Mouse (Mus musculus): Measurements from ENCODE around the gene Frem2. TPM values are rescaled to one million over a fixed set of nuclear protein-coding genes. Genes with fewer than 3 reads are reported as not detected.

The Frem2 gene
- total and polyA plus RNA-seq, 2 experiments from 2014 or later = 1.5 to 7.9 TPM

DNA sequence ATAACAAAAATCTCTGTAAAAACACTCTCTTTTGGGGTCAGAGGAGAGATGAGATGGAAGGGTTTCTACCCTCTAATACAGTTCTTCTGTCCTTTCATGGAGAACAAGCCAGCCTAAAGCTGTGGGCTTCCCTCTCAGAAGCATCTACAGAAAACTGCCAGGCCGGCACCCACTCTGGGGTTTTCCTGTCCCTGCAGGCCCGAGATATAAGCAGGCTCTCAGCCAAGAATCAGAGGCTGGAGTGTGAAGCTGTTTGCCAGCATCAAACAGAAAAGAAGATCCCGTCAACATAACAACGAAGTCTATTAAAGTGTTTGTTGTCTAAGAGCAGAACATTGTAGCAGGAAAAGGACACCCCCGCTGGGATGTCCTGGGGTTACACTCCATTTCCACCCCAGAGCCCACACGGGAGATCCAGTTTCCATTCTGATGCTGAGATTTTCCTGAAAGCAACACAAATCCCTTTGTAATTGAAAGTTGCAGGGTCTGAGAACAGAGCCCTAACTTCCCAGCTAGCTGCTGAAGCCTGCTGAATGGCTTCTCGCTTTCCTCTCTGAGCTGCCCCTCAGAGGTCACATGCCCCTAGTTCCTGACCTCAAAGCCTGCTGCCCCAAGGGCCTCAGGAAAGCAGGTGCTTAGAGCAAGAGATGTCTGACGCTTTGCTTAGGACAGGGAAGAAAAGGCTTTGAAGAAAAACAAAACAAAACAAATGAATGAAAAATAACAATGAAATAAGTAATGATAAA lies 7.0 kb downstream of the Frem2 start:
- no peaks in the 10 kb centered on the region for H3K36me3 ChIP-seq (ENCODE audit: insufficient read depth)
- DNase-seq (peak; percentile 34), ATAC-seq (no peak; the same call in none of the 2 replicates)
- peak overlapping the region; percentile 26 for H3K4me2 ChIP-seq (ENCODE audit: low read depth)
- no peak for TF ChIP-seq CTCF (IDR thresholded peaks at IDR 0.05; ENCODE audit: low read depth)
- H3K4me3 ChIP-seq (ENCODE audit: low read depth, low read length) = no peak overlapping the region
- H3K27me3 ChIP-seq (ENCODE audit: insufficient read depth, low read length) = no peaks in the 10 kb centered on the region
- H3K9ac ChIP-seq = no peak overlapping the region
- H3K4me1 ChIP-seq (ENCODE audit: insufficient read depth) = no peaks in the 10 kb centered on the region
- peaks cover 5% of the 10 kb centered on the region; the same call in 1 of the 2 replicates for H3K9me3 ChIP-seq (ENCODE audit: low read length)
- H3K27ac ChIP-seq (ENCODE audit: low read depth, low read length) = peak overlapping the region; percentile 29; the same call in 1 of the 2 replicates
- WGBS = 9% methylated on average over 8 of the region's 8 CpGs

DNA sequence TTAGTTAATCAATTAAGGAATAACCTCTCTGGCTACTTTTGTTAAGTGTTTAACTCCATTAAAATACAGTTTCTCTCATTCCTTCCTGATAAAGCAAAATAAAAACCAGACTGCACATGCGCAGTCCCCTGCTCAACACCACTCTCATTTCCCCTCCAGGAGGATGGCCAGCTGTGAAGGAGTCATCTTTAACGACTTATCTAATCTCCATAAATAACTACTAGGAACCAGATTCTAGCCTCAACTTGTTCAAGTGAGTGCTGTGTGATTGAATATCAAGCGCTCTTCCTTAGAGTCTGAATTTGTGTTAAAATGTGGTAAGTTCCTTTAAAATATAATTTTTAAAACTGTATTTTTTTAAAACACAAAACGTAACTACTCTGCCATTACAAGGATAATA lies 7.7 kb downstream of the Frem2 start:
- no peak for TF ChIP-seq CTCF (IDR thresholded peaks at IDR 0.05; ENCODE audit: low read depth)
- Histone ChIP-seq H3K27ac (ENCODE audit: low read depth, low read length) (no peak overlapping the region), H3K36me3 (ENCODE audit: insufficient read depth) (no peaks in the 10 kb centered on the region), H3K4me1 (ENCODE audit: insufficient read depth) (no peaks in the 10 kb centered on the region), H3K9me3 (ENCODE audit: low read length) (peaks cover 5% of the 10 kb centered on the region; the same call in 1 of the 2 replicates), H3K4me2 (ENCODE audit: low read depth) (no peak overlapping the region), H3K9ac (no peak overlapping the region), H3K27me3 (ENCODE audit: insufficient read depth, low read length) (no peaks in the 10 kb centered on the region), H3K4me3 (ENCODE audit: low read depth, low read length) (no peak overlapping the region)
- ATAC-seq = no peak
- no peak for DNase-seq
- WGBS = 57% methylated on average over 4 of the region's 4 CpGs

DNA sequence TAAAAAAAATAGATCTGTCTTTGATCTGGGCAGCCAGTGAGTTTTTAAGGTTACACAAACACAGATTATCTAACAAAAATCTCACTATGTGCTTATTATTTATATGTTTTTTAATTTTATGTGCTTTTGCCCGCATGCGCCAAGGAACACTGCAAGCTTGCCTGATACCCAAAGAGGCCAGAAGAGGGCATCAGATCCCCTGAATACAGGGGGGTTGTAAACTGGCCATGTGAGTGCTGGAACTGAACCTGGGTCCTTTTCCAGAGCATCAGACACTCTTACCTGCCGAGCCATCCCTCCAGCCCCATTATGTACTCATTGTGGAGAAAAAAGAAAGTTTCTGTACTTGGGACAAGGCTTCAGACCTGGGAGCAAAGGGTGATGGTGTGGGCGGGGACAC lies 8.3 kb downstream of the Frem2 start:
- 85% methylated on average over 4 of the region's 4 CpGs for WGBS
- no peaks in the 10 kb centered on the region for H3K27me3 ChIP-seq (ENCODE audit: insufficient read depth, low read length)
- H3K9ac ChIP-seq = no peak overlapping the region
- no peak overlapping the region for H3K27ac ChIP-seq (ENCODE audit: low read depth, low read length)
- no peak for ATAC-seq
- no peak overlapping the region for H3K4me3 ChIP-seq (ENCODE audit: low read depth, low read length)
- H3K9me3 ChIP-seq (ENCODE audit: low read length) = peaks cover 5% of the 10 kb centered on the region; the same call in 1 of the 2 replicates
- H3K36me3 ChIP-seq (ENCODE audit: insufficient read depth) = no peaks in the 10 kb centered on the region
- DNase-seq = no peak
- H3K4me2 ChIP-seq (ENCODE audit: low read depth) = no peak overlapping the region
- no peak for TF ChIP-seq CTCF (IDR thresholded peaks at IDR 0.05; ENCODE audit: low read depth)
- H3K4me1 ChIP-seq (ENCODE audit: insufficient read depth) = no peaks in the 10 kb centered on the region

DNA sequence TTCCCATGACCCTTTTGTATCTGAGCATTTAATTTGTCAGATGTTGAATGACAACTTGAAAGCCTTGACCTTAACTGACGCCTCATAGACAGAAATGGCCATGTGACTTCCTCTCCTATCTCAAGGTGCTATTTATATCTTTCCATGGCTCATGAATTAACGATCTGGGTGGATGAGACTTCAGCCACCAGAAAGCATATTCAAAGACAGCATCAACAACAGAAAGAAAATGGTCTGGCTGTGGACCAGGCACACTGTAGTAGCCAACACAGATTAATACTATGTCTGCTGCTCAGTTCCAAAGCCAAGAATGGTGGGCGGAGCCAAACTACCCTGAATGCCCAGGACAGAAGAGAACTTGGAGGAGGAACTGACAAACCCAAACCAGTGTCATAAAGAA lies 21.2 kb downstream of the Frem2 start:
- no peak for DNase-seq
- no peak for TF ChIP-seq CTCF (IDR thresholded peaks at IDR 0.05; ENCODE audit: low read depth)
- no peaks in the 10 kb centered on the region for H3K36me3 ChIP-seq (ENCODE audit: insufficient read depth)
- no peaks in the 10 kb centered on the region for H3K9me3 ChIP-seq (ENCODE audit: low read length)
- no peak overlapping the region for H3K9ac ChIP-seq
- no peak overlapping the region for H3K27ac ChIP-seq (ENCODE audit: low read depth, low read length)
- no peak for ATAC-seq
- H3K27me3 ChIP-seq (ENCODE audit: insufficient read depth, low read length) = no peaks in the 10 kb centered on the region
- WGBS = 58% methylated on average over 3 of the region's 3 CpGs
- no peak overlapping the region for H3K4me2 ChIP-seq (ENCODE audit: low read depth)
- no peak overlapping the region for H3K4me3 ChIP-seq (ENCODE audit: low read depth, low read length)
- peaks cover 7% of the 10 kb centered on the region for H3K4me1 ChIP-seq (ENCODE audit: insufficient read depth)

DNA sequence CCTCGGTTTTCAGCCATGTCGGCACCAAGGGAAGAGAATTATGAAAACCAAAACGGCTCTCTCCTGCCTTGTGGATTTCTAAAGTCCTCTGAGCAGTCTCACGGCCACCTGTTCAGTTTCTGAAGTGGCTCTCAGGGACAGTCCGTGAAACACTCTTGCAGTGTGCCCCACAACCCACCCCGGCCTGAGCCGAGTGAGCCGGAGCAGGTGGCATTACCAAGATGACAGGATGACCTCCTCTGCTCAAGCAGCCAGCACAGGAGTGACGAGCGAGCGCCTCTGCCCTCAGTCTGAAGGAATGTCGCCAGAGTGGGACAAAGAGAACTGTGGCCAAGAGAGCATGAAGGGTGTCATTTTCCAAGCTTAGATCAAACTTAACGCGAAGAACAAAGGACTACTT lies 26.0 kb downstream of the Frem2 start:
- Histone ChIP-seq H3K4me2 (ENCODE audit: low read depth) (0 out of 2 replicates have a peak overlapping the region, but pooled peaks have one; percentile 17), H3K27ac (ENCODE audit: low read depth, low read length) (peak overlapping the region; percentile 62), H3K4me3 (ENCODE audit: low read depth, low read length) (no peak overlapping the region), H3K27me3 (ENCODE audit: insufficient read depth, low read length) (no peaks in the 10 kb centered on the region), H3K4me1 (ENCODE audit: insufficient read depth) (peaks cover 12% of the 10 kb centered on the region), H3K36me3 (ENCODE audit: insufficient read depth) (no peaks in the 10 kb centered on the region), H3K9me3 (ENCODE audit: low read length) (no peaks in the 10 kb centered on the region), H3K9ac (no peak overlapping the region)
- DNase-seq (peak; percentile 11), ATAC-seq (peak; percentile 23; the same call in 1 of the 2 replicates)
- WGBS = 50% methylated on average over 14 of the region's 14 CpGs
- no peak for TF ChIP-seq CTCF (IDR thresholded peaks at IDR 0.05; ENCODE audit: low read depth)

DNA sequence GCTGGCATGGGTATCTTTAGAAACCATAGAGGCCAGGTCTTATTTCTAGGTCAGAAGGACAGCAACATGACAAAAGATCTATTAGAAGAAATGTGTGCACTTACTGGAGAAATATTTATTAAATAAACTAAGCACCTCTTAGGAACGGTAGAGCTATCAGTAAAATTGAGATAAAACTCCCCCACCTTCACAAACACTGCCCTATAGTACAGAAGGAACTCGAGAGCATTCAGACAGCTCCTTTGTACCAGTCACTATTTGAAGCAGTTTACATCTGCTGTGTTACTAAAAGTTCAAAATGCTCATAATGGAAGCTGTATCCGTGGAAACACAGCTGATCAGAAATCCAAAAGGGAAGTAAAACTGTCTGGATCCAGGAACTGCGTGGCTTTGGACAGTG lies 26.5 kb downstream of the Frem2 start:
- peak; percentile 47 for DNase-seq
- H3K4me1 ChIP-seq (ENCODE audit: insufficient read depth) = peaks cover 12% of the 10 kb centered on the region
- H3K9ac ChIP-seq = no peak overlapping the region
- ATAC-seq = peak; percentile 40
- H3K36me3 ChIP-seq (ENCODE audit: insufficient read depth) = no peaks in the 10 kb centered on the region
- no peak for TF ChIP-seq CTCF (IDR thresholded peaks at IDR 0.05; ENCODE audit: low read depth)
- H3K4me3 ChIP-seq (ENCODE audit: low read depth, low read length) = no peak overlapping the region
- no peak overlapping the region for H3K4me2 ChIP-seq (ENCODE audit: low read depth)
- H3K27ac ChIP-seq (ENCODE audit: low read depth, low read length) = peak overlapping the region; percentile 62
- no peaks in the 10 kb centered on the region for H3K27me3 ChIP-seq (ENCODE audit: insufficient read depth, low read length)
- WGBS = 28% methylated on average over 4 of the region's 4 CpGs
- no peaks in the 10 kb centered on the region for H3K9me3 ChIP-seq (ENCODE audit: low read length)

DNA sequence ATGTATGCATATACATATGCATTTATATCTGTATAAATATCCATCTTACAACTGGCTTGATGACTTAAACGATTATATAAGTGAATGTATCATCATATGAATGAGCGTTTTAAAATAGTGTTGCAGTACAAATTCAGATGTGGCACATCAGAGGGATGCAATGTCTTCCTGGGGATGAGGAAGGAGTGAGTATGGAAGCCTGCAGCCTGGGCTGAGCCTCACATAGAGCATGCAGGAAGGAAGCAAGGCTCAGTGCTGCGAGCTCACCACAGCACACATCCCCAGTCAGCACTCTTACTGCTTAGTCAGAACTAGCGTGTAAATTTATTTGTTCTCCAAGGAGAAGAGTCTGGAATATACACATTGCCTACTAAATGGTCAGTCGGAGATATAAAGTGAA lies 27.2 kb downstream of the Frem2 start:
- no peaks in the 10 kb centered on the region for H3K36me3 ChIP-seq (ENCODE audit: insufficient read depth)
- H3K4me2 ChIP-seq (ENCODE audit: low read depth) = no peak overlapping the region
- ATAC-seq = no peak
- no peaks in the 10 kb centered on the region for H3K27me3 ChIP-seq (ENCODE audit: insufficient read depth, low read length)
- TF ChIP-seq CTCF (IDR thresholded peaks at IDR 0.05; ENCODE audit: low read depth) = no peak
- H3K27ac ChIP-seq (ENCODE audit: low read depth, low read length) = no peak overlapping the region
- no peak for DNase-seq
- 85% methylated on average over 5 of the region's 5 CpGs for WGBS
- peaks cover 12% of the 10 kb centered on the region for H3K4me1 ChIP-seq (ENCODE audit: insufficient read depth)
- no peaks in the 10 kb centered on the region for H3K9me3 ChIP-seq (ENCODE audit: low read length)
- H3K9ac ChIP-seq = no peak overlapping the region
- no peak overlapping the region for H3K4me3 ChIP-seq (ENCODE audit: low read depth, low read length)
